Mouse (Mus musculus) gastrocnemius, postnatal 14 days (tissue): ENCODE measurements around the gene Atg9b. TPM values are rescaled to one million over a fixed set of nuclear protein-coding genes. Genes with fewer than 3 reads are reported as not detected.

ENCODE experiments used
- DNase-seq: peaks from one replicate; pipeline ENCODE4 v3.0.0; 2021; ENCODE audit warnings: mixed read lengths
- intact Hi-C: fragments of 180-260 bp; cut with DNase I; formaldehyde crosslinking; loops from one replicate; pipeline ENCODE4 v1.15.1; 2025; ENCODE audit warnings: low total_unique reads
- total RNA-seq, 2 experiments: library from RNA; stranded (reverse); gene quantifications; 2 replicates each; pipeline ENCODE4 v1.2.3; 2021

Gene Atg9b
- total RNA-seq, 2 experiments from 2014 or later = 0.11 to 0.14 TPM

GRCm38 (mm10) chr5:24334749-24335148, 57.2 kb downstream of the Atg9b start:
- no peak for DNase-seq
- intact Hi-C loops = no loop called here

Other genes with a start within 250 kb of the Atg9b start
- gene Nupl2, start 227.2 kb downstream of the Atg9b start, total RNA-seq = 1 to 10 TPM; 5.6 to 6.5 TPM
- gene Kcnh2, start 40.5 kb downstream of the Atg9b start, total RNA-seq = 1 to 10 TPM; 1.8 to 4.2 TPM
- gene Nos3, start 27.3 kb downstream of the Atg9b start, total RNA-seq = 10 to 100 TPM in 1 of 2 experiments, 1 to 10 TPM in 1; 8.6 to 10.6 TPM
- gene Abcb8, start 1.5 kb upstream of the Atg9b start, total RNA-seq = 10 to 100 TPM; 36.2 to 43.6 TPM
- gene Asic3, start 21.2 kb upstream of the Atg9b start, total RNA-seq = under 1 TPM in 1 of 2 experiments, not detected in 1; 0.29 TPM
- gene Cdk5, start 31.4 kb upstream of the Atg9b start, total RNA-seq = 10 to 100 TPM; 12.4 to 13.4 TPM
- gene Slc4a2, start 31.7 kb upstream of the Atg9b start, total RNA-seq = 10 to 100 TPM; 21.7 to 22.8 TPM
- 100 to 1,000 TPM; 132 to 146 TPM for gene Fastk, start 53.1 kb upstream of the Atg9b start, total RNA-seq
- gene Tmub1, start 55.7 kb upstream of the Atg9b start, total RNA-seq = 10 to 100 TPM; 11.4 to 13.7 TPM
- 10 to 100 TPM; 44.7 to 49.8 TPM for gene Agap3, start 60.0 kb upstream of the Atg9b start, total RNA-seq
- not detected for gene Gbx1, start 135.1 kb upstream of the Atg9b start, total RNA-seq
- gene Asb10, start 148.8 kb upstream of the Atg9b start, total RNA-seq = 10 to 100 TPM; 36.2 to 38.4 TPM
- not detected for gene 4931409K22Rik, start 164.7 kb upstream of the Atg9b start, total RNA-seq
- gene Abcf2, start 185.3 kb upstream of the Atg9b start, total RNA-seq = 10 to 100 TPM; 78.5 to 84.4 TPM
- 10 to 100 TPM; 15.8 to 17.9 TPM for gene Chpf2, start 194.6 kb upstream of the Atg9b start, total RNA-seq
- gene Smarcd3, start 232.3 kb upstream of the Atg9b start, total RNA-seq = 100 to 1,000 TPM in 1 of 2 experiments, 10 to 100 TPM in 1; 95.1 to 113 TPM